Mouse (Mus musculus) cerebellum, adult 8-10 months (tissue): ENCODE data around the gene Gm20388.

Experiments used
- DNase-seq: peaks from one replicate; pipeline ENCODE4 v3.0.0; 2022

The Gm20388 gene

GRCm38 (mm10) chr8:119967435-119967834 lies 56.8 kb downstream of the Gm20388 start:
- no peak for DNase-seq

- DNase-seq, result no peak
Measured at GRCm38 (mm10) chr8:119970169-119970568, 59.5 kb downstream of the Gm20388 start.

GRCm38 (mm10) chr8:119972558-119972957 lies 61.9 kb downstream of the Gm20388 start:
- DNase-seq, result no peak

- DNase-seq, result no peak
Measured at GRCm38 (mm10) chr8:119978770-119979381, 68.2 kb downstream of the Gm20388 start.

- DNase-seq, result no peak
Measured at GRCm38 (mm10) chr8:119981253-119981652, 70.6 kb downstream of the Gm20388 start.

GRCm38 (mm10) chr8:119984085-119984484 lies 73.4 kb downstream of the Gm20388 start:
- DNase-seq, result no peak

- DNase-seq, result no peak
Measured at GRCm38 (mm10) chr8:119986174-119986573, 75.5 kb downstream of the Gm20388 start.

GRCm38 (mm10) chr8:119988087-119988486 lies 77.4 kb downstream of the Gm20388 start:
- peak; percentile 21 for DNase-seq

GRCm38 (mm10) chr8:119992249-119992648 lies 81.6 kb downstream of the Gm20388 start, which contains the start of gene Crispld2:
Crispld2 (plus strand) TSS chr8:119992438.
- DNase-seq, result peak; percentile 16

- DNase-seq, result no peak
Measured at GRCm38 (mm10) chr8:119994114-119994513, 83.5 kb downstream of the Gm20388 start.

- DNase-seq, result no peak
Measured at GRCm38 (mm10) chr8:119994556-119994955, 83.9 kb downstream of the Gm20388 start.

GRCm38 (mm10) chr8:119997266-119997665 lies 86.6 kb downstream of the Gm20388 start:
- DNase-seq, result no peak

GRCm38 (mm10) chr8:120000461-120000860 lies 89.8 kb downstream of the Gm20388 start:
- DNase-seq, result no peak

- no peak for DNase-seq
Measured at GRCm38 (mm10) chr8:120001712-120002111, 91.1 kb downstream of the Gm20388 start.

GRCm38 (mm10) chr8:120002348-120002747 lies 91.7 kb downstream of the Gm20388 start:
- no peak for DNase-seq

GRCm38 (mm10) chr8:120004154-120004702 lies 93.6 kb downstream of the Gm20388 start:
- DNase-seq, result no peak

- no peak for DNase-seq
Measured at GRCm38 (mm10) chr8:120004705-120005381, 94.2 kb downstream of the Gm20388 start.

- no peak for DNase-seq
Measured at GRCm38 (mm10) chr8:120006645-120007160, 96.1 kb downstream of the Gm20388 start.

GRCm38 (mm10) chr8:120007178-120007577 lies 96.5 kb downstream of the Gm20388 start:
- DNase-seq, result no peak

GRCm38 (mm10) chr8:120009284-120009683 lies 98.6 kb downstream of the Gm20388 start:
- no peak for DNase-seq

- no peak for DNase-seq
Measured at GRCm38 (mm10) chr8:120012491-120012890, 101.8 kb downstream of the Gm20388 start.

- no peak for DNase-seq
Measured at GRCm38 (mm10) chr8:120012927-120013326, 102.3 kb downstream of the Gm20388 start.

GRCm38 (mm10) chr8:120014267-120015023 lies 103.8 kb downstream of the Gm20388 start:
- no peak for DNase-seq
